Mouse (Mus musculus): ENCODE data around the gene Eml3. TPM values are rescaled to one million over a fixed set of nuclear protein-coding genes. Genes with fewer than 3 reads are reported as not detected.

Gene Eml3
- 7.9 and 9.3 TPM in 2 replicates for polyA plus RNA-seq (2014; fragmentation: Nextera tagmentation; extraction: Ambion mirVana)

DNA sequence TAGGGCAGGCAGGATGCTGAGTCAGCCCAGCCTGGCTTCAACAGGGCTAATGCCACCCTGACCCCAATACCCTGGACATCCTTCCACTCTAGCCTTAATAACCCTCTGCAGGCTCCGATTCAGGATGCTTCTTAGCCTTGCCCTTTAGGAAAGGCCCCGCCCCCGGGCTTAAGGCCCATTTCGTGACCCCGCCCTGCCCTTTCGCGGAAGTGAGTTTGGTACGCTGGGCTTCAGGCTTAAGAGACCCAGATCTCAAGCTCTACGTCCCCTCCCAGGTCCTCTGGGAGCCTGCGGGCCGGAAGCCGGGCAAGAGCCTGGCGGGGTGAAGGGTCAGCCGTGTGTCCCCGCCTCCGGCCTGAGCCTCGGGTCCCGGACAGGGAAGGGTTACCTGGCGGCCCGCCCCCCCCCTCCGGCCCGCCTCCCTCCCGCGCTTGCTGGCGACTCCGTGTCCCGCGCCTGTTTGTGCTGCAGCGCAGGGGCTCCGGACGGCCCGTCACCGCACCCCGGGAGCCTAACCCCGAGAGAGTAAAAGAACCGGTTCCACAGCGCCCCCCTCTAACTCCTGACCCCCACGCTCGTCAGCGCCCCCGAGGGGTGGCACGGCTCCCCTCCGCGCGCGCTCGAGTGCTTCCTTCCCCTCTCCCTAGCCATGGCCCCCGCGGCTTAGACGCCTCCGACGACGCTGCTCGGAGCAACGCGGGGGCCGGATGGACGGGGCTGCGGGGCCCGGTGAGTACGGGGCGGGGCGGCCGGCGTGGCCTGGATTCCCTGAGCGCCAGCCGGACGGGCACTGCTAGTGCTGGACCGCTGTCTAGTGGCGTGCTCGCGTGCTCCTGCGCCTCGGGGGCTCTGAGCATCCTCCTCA is at the start of gene Eml3, which contains the start of gene Rom1:
Gene Eml3 (plus strand): TSS at position 329 of the 865 bp plus-strand sequence.
Gene Rom1 (minus strand): TSS at position 133 of the 865 bp plus-strand sequence.
- ATAC-seq (ENCODE audit: insufficient read depth, low FRiP score, low TSS enrichment) (peak; percentile 72), DNase-seq (ENCODE audit: low spot score) (peak; percentile 75)
- peak within 1 kb of the TSS; percentile 78 for H3K9ac ChIP-seq (ENCODE audit: low read length)
- peak within 1 kb of the TSS; percentile 64 for H3K4me3 ChIP-seq (ENCODE audit: low read depth, low read length)
- H3K4me2 ChIP-seq (ENCODE audit: low read depth): peak within 1 kb of the TSS; percentile 82
- H3K4me1 ChIP-seq (ENCODE audit: control insufficient read depth, insufficient read depth, low read length): peaks cover 5% of the 10 kb centered on the region; the same call in 1 of the 2 replicates
- under 1% methylated on average over 66 of the region's 74 CpGs for WGBS
- no peaks in the 10 kb centered on the region for H3K9me3 ChIP-seq (ENCODE audit: control insufficient read depth, low read length)
- H3K27me3 ChIP-seq (ENCODE audit: control insufficient read depth, insufficient read depth, low read length): no peaks in the 10 kb centered on the region
- peaks cover 6% of the 10 kb centered on the region for H3K36me3 ChIP-seq (ENCODE audit: control insufficient read depth, insufficient read depth, low read length)
- peak within 1 kb of the TSS; percentile 67; the same call in 1 of the 2 replicates for H3K27ac ChIP-seq (ENCODE audit: low read depth, low read length)

DNA sequence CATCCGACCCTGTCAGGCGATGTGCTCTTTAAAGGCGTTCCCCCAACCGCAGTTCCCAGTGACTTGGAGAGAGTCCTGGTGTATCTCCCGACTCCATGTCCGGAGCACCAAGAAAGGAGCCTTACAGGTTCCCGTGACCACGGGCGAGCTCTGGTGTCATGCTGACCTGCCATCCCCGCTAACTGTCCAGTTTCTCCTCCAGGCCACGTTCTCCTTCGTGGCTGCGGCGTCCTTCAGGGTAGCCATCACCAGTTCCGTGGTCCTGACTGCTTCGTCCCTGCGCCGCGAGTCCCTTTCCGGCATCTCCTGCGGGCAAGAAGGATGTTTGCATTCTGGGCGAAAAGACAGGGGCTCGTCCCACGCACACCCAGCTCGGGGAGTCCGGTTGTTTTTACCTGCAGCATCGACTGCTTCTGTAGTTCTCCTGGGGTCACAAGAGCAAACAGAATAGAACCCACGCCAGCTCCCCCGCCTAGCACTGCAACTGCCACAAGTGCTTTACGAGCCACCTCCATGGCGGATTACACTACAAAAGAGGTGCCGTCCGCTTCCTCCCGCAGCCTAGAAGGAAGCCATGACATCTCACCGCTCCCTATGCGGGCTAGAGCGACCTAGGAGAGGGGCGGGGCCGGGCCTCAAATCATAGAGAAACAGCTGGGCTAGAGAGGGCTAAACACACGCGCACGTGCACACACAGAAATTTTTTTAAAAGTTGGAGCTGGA is 48.9 kb upstream of the Eml3 start, which contains the start of gene Uqcc3:
Gene Uqcc3 (minus strand): TSS at position 613 of the 723 bp plus-strand sequence.
- H3K4me2 ChIP-seq (ENCODE audit: low read depth): peak within 1 kb of the TSS; percentile 81

DNA sequence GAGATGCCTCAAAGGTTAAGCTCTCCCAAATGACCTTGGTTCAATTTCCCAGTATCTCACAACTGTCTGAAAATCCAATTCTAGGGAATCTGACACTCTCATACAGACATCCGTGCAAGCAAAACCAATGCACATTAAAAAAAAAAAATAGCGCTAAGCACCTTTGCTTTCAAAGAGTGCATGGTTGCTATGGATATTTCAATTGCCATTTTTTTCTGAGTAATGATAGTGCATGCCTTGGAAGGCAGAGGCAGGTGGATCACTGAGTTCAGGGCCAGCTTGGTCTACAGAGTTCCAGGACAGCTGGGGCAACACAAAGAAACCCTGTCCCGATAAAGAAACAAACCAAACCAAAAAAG is 48.3 kb upstream of the Eml3 start:
- H3K27me3 ChIP-seq (ENCODE audit: control insufficient read depth, insufficient read depth, low read length): no peaks in the 10 kb centered on the region
- H3K9me3 ChIP-seq (ENCODE audit: control insufficient read depth, low read length): no peaks in the 10 kb centered on the region
- peak overlapping the region; percentile 86; the same call in 1 of the 2 replicates for H3K9ac ChIP-seq (ENCODE audit: low read length)
- WGBS: 18% methylated on average over 3 of the region's 3 CpGs
- no peak overlapping the region for H3K27ac ChIP-seq (ENCODE audit: low read depth, low read length)
- ATAC-seq (ENCODE audit: insufficient read depth, low FRiP score, low TSS enrichment) (no peak), DNase-seq (ENCODE audit: low spot score) (no peak)
- peak overlapping the region; percentile 81 for H3K4me2 ChIP-seq (ENCODE audit: low read depth)
- peak overlapping the region; percentile 85 for H3K4me3 ChIP-seq (ENCODE audit: low read depth, low read length)
- H3K36me3 ChIP-seq (ENCODE audit: control insufficient read depth, insufficient read depth, low read length): no peaks in the 10 kb centered on the region
- 0 out of 2 replicates have a peak, but pooled peaks cover 6% of the 10 kb centered on the region for H3K4me1 ChIP-seq (ENCODE audit: control insufficient read depth, insufficient read depth, low read length)

More for the DNA sequence above, 48.9 kb upstream of the Eml3 start, which contains the start of gene Uqcc3:
- peak within 1 kb of the TSS; percentile 79 for H3K27ac ChIP-seq (ENCODE audit: low read depth, low read length)
- H3K36me3 ChIP-seq (ENCODE audit: control insufficient read depth, insufficient read depth, low read length): 0 out of 2 replicates have a peak, but pooled peaks cover 2% of the 10 kb centered on the region
- 0 out of 2 replicates have a peak, but pooled peaks cover 6% of the 10 kb centered on the region for H3K4me1 ChIP-seq (ENCODE audit: control insufficient read depth, insufficient read depth, low read length)
- DNase-seq (ENCODE audit: low spot score) (peak; percentile 90), ATAC-seq (ENCODE audit: insufficient read depth, low FRiP score, low TSS enrichment) (peak; percentile 94)
- H3K9ac ChIP-seq (ENCODE audit: low read length): peak within 1 kb of the TSS; percentile 86
- H3K9me3 ChIP-seq (ENCODE audit: control insufficient read depth, low read length): no peaks in the 10 kb centered on the region
- H3K27me3 ChIP-seq (ENCODE audit: control insufficient read depth, insufficient read depth, low read length): no peaks in the 10 kb centered on the region
- peak within 1 kb of the TSS; percentile 85 for H3K4me3 ChIP-seq (ENCODE audit: low read depth, low read length)
- under 1% methylated on average over 42 of the region's 42 CpGs for WGBS

DNA sequence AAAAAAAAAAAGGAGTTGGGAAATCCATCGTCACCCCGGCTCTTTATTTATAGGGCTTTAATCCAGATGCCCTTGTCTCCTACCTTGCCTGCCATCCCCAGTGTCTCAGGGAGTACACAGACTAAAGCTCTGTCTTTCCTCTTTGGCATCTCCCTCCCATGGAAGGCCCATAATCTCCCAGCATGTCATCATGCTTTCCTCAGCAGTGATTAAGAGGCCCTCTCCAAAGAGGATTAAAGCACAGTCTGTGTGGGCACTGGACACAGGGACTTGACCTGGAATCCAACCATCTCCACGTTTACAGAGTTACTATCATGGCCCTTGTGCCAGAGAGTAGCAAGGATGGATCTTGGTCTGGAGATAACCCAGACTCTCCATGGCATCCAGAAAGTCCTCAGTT is 45.7 kb upstream of the Eml3 start, which contains the start of the genes Lbhd1 and Gm49403:
Gene Lbhd1 (plus strand): TSS at position 117 of the 400 bp plus-strand sequence.
Gene Gm49403 (plus strand): TSS at position 315 of the 400 bp plus-strand sequence.
- H3K27me3 ChIP-seq (ENCODE audit: control insufficient read depth, insufficient read depth, low read length): no peaks in the 10 kb centered on the region
- no peak within 1 kb of the TSS for H3K4me2 ChIP-seq (ENCODE audit: low read depth)
- 83% methylated on average over 3 of the region's 3 CpGs for WGBS
- H3K9me3 ChIP-seq (ENCODE audit: control insufficient read depth, low read length): no peaks in the 10 kb centered on the region
- H3K27ac ChIP-seq (ENCODE audit: low read depth, low read length): no peak within 1 kb of the TSS
- ATAC-seq (ENCODE audit: insufficient read depth, low FRiP score, low TSS enrichment) (no peak), DNase-seq (ENCODE audit: low spot score) (no peak)
- peaks cover 14% of the 10 kb centered on the region for H3K4me1 ChIP-seq (ENCODE audit: control insufficient read depth, insufficient read depth, low read length)
- H3K4me3 ChIP-seq (ENCODE audit: low read depth, low read length): no peak within 1 kb of the TSS
- no peaks in the 10 kb centered on the region for H3K36me3 ChIP-seq (ENCODE audit: control insufficient read depth, insufficient read depth, low read length)
- H3K9ac ChIP-seq (ENCODE audit: low read length): no peak within 1 kb of the TSS

DNA sequence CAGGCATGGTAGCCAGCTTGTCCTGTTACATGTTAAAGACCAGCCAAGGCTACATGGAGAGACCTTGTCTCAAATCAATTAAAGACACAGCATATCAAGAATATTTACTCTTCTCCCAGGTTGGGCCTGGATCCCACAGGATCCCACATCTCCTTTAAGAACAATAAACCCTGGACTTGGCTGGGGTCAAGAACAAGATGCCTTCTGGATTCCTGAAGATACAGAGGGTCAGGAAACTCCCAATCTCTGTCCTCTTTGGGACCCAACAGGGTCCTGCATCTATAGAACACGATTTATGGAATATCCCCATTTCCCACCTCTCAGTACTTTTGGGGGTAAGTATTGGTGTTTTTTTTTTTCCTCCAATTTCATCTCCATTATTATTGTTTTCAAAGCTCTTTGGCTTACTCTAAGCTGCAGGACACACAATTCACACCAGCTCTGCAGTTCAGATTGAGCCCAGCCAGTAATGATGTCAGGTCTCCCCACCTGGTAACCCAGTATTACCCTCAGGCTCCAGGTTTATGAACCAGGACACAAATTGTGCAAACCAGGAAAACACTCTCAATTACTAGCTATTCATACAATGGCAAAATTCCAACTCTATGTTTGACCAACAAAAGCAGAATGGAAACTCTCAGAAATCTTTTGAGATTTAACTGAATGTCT is 42.3 kb upstream of the Eml3 start:
- H3K4me1 ChIP-seq (ENCODE audit: control insufficient read depth, insufficient read depth, low read length): peaks cover 8% of the 10 kb centered on the region

DNA sequence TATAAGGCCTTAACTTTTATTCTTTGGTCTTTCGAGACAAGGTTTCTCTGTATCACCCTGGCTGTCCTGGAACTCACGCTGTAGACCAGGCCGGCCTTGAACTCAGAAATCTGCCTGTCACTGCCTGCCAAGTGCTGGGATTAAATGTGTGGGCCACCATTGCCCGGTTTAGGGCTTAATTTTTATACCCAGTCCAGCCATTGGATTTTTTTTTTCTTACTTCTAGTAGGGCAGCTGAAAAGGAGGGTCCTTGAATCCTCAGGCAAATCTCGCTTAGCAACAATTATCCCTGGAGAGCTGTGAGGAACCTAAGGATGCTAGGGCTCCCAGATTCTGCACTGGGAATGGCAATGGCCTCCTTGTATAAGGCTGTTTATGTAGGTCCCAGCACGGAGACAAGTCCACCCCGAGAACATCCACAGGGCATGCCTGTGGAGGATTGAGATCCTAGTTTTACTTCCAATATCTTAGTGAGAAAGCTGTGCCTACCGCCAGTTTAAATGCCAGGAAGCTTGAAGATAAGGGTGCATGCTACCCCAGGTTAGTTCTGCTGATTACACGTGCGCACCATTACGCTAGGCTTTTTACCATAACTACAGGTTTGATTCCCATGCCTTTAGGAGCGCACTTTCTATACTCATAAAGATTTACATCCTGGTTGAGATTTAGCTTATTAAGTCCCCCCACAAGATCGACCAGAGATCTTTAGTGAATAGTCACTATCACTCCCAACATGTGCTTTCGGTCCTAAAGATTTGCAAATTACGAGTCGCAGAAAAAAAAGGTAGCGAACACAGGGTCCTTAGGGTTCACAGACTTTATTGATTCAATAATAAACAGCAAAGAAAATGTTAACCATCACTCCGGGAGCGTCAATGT is 41.5 kb upstream of the Eml3 start:
- DNase-seq (ENCODE audit: low spot score): no peak
- 13% methylated on average over 19 of the region's 19 CpGs for WGBS
- Histone ChIP-seq H3K27ac (ENCODE audit: low read depth, low read length) (peak overlapping the region; percentile 58), H3K4me1 (ENCODE audit: control insufficient read depth, insufficient read depth, low read length) (peaks cover 8% of the 10 kb centered on the region), H3K4me2 (ENCODE audit: low read depth) (peak overlapping the region; percentile 80), H3K36me3 (ENCODE audit: control insufficient read depth, insufficient read depth, low read length) (0 out of 2 replicates have a peak, but pooled peaks cover 2% of the 10 kb centered on the region), H3K4me3 (ENCODE audit: low read depth, low read length) (peak overlapping the region; percentile 68), H3K27me3 (ENCODE audit: control insufficient read depth, insufficient read depth, low read length) (no peaks in the 10 kb centered on the region), H3K9me3 (ENCODE audit: control insufficient read depth, low read length) (no peaks in the 10 kb centered on the region), H3K9ac (ENCODE audit: low read length) (peak overlapping the region; percentile 84)
- ATAC-seq (ENCODE audit: insufficient read depth, low FRiP score, low TSS enrichment): no peak

More for the DNA sequence above, 42.3 kb upstream of the Eml3 start:
- ATAC-seq (ENCODE audit: insufficient read depth, low FRiP score, low TSS enrichment): no peak
- H3K27me3 ChIP-seq (ENCODE audit: control insufficient read depth, insufficient read depth, low read length): no peaks in the 10 kb centered on the region
- no peaks in the 10 kb centered on the region for H3K9me3 ChIP-seq (ENCODE audit: control insufficient read depth, low read length)
- no peak for DNase-seq (ENCODE audit: low spot score)
- no peak overlapping the region for H3K4me2 ChIP-seq (ENCODE audit: low read depth)
- no peak overlapping the region for H3K4me3 ChIP-seq (ENCODE audit: low read depth, low read length)
- H3K36me3 ChIP-seq (ENCODE audit: control insufficient read depth, insufficient read depth, low read length): 0 out of 2 replicates have a peak, but pooled peaks cover 2% of the 10 kb centered on the region
- 50% methylated on average over 1 of the region's 1 CpGs for WGBS
- H3K9ac ChIP-seq (ENCODE audit: low read length): no peak overlapping the region; the same call in 1 of the 2 replicates
- no peak overlapping the region for H3K27ac ChIP-seq (ENCODE audit: low read depth, low read length)

DNA sequence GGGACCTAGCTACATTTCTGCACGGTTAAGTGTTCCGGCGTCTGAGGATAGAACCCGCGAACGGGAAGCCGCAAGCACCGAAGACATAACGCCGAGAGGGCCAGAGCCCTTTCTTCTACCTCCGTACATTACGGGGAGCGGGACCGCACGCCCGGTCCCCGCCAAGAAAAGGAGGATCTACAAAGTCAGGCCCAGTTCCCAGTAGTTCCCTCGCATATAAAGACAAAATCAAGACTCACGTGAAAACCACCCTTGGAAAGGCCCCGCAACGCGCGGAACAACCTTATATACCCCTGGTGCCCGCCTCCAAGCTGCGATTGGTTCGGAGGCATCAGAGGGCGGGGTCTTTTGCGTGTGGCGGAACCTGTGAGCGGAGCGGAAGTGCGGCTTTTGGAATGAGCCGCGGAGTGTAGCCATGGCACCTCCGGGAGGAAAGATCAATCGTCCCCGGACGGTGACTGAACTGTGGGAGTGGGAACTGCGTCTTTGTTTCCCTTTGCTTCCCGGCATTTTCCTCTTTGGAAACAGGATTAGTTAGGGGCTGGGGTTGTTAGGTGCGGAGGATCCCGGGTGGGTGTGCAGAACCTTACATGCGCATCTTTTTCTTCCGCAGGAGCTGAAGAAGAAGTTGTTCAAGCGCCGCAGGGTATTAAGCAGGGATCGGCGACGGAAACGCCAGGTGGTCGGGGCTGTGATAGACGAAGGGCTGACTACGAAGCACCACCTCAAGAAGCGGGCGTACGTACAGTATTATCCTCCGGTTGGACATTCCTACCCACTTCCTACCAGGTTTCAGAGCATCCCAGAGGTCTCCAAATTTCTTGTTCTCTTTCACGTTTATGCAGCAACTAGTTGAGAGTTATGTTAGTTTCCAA is 40.6 kb upstream of the Eml3 start, which contains the start of the genes 1810009A15Rik and Gm49416:
Gene 1810009A15Rik (plus strand): TSS at position 343 of the 875 bp plus-strand sequence.
Gene Gm49416 (plus strand): TSS at position 416 of the 875 bp plus-strand sequence.
- H3K4me3 ChIP-seq (ENCODE audit: low read depth, low read length): peak within 1 kb of the TSS; percentile 68
- H3K27ac ChIP-seq (ENCODE audit: low read depth, low read length): peak within 1 kb of the TSS; percentile 87
- peaks cover 8% of the 10 kb centered on the region for H3K4me1 ChIP-seq (ENCODE audit: control insufficient read depth, insufficient read depth, low read length)
- peak; percentile 95 for DNase-seq (ENCODE audit: low spot score)
- no peaks in the 10 kb centered on the region for H3K9me3 ChIP-seq (ENCODE audit: control insufficient read depth, low read length)
- 0 out of 2 replicates have a peak, but pooled peaks cover 2% of the 10 kb centered on the region for H3K36me3 ChIP-seq (ENCODE audit: control insufficient read depth, insufficient read depth, low read length)
- peak; percentile 95 for ATAC-seq (ENCODE audit: insufficient read depth, low FRiP score, low TSS enrichment)
- H3K9ac ChIP-seq (ENCODE audit: low read length): peak within 1 kb of the TSS; percentile 84
- WGBS: under 1% methylated on average over 58 of the region's 58 CpGs
- H3K27me3 ChIP-seq (ENCODE audit: control insufficient read depth, insufficient read depth, low read length): no peaks in the 10 kb centered on the region
- H3K4me2 ChIP-seq (ENCODE audit: low read depth): peak within 1 kb of the TSS; percentile 80

Data from neural tube, embryonic 11.5 days (tissue).